Mouse (Mus musculus): Measurements from ENCODE around the gene Zfp446.

- TF ChIP-seq GATA1 (IDR thresholded peaks at IDR 0.05; ENCODE audit: low read length) (no peak), TAL1 (IDR thresholded peaks at IDR 0.05; ENCODE audit: low read length) (no peak)
Observed at GRCm38 (mm10) chr7:12970906-12971305, 6.7 kb upstream of the Zfp446 start.
